In the genomic region with DNA sequence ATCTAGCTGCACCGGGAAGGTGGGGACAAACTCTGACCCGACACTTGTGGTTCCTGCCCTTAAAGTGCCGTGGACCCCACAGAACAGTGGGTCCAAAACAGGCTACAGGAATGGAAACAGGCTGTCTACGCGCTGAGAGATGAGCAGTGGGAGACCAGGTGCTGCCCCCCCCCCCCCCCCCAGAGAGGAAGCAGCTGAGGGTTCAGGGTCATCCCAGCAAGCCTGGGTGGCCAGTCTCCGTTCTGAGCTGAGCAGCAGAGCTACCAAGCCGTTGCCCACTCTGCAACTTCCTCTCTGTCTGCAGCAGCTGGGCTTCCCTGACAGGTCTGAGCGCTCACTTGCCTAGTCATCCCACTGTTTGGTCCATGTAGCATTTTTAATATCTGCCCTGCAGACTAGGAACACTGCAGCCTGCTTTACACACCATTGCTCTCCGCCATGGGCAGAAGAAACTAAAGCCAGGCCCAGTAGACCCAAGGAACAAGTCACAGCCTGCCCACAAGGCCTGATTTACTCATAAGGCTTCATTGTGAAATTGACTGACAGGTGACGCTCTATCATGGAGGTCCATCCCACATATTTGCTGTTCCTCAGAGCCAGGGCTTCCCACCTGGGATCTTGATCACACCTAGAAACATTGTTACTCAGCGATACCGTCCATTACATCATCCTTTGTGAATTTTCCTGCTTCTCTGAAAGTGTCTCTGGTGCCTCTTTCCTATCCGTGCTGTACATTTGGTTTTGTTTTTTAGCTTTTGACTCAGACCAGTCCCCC, we compare ENCODE assay signal across 9 mouse cellular contexts. TPM values are rescaled to one million over a fixed set of nuclear protein-coding genes. Genes with fewer than 3 reads are reported as not detected.
DNase-seq lines count a peak whose midpoint lies in the region; ATAC-seq lines count a peak whose summit lies in the region.
"Had no signal": no experiment of that assay in that cellular context is flagged by ENCODE, and none has a peak within 500 bp of the region (broad histone marks: within the 10 kb centered on the region; RNA-seq: fewer than 3 reads in every experiment).

No protein-coding gene starts in this region.

- H3K9ac ChIP-seq in lung, embryonic 16.5 days (ENCODE audit: low read length), result peak overlapping the region; percentile 34; the same call in 1 of the 2 replicates
- no peak overlapping the region for H3K9ac ChIP-seq in stomach, embryonic 14.5 days (replicated peaks; ENCODE audit: low read depth, low read length)

- no peaks in the 10 kb centered on the region for H3K27me3 ChIP-seq in lung, embryonic 16.5 days (ENCODE audit: control insufficient read depth, insufficient read depth, low read depth, low read length)
- no peaks in the 10 kb centered on the region for H3K27me3 ChIP-seq in stomach, embryonic 14.5 days (ENCODE audit: control insufficient read depth, insufficient read depth, low read length)

- H3K4me1 ChIP-seq in lung, embryonic 16.5 days (replicated peaks; ENCODE audit: control insufficient read depth, insufficient read depth, low read length), result peaks cover 72% of the 10 kb centered on the region
- H3K4me1 ChIP-seq in stomach, embryonic 14.5 days (ENCODE audit: control insufficient read depth, insufficient read depth, low read length), result peaks cover 34% of the 10 kb centered on the region

- H3K4me3 ChIP-seq in lung, embryonic 16.5 days (ENCODE audit: low read length), result no peak overlapping the region
- H3K4me3 ChIP-seq in stomach, embryonic 14.5 days (ENCODE audit: low read depth, low read length), result no peak overlapping the region

- H3K27ac ChIP-seq in lung, embryonic 16.5 days (ENCODE audit: low read length), result peak overlapping the region; percentile 99
- H3K27ac ChIP-seq in stomach, embryonic 14.5 days (ENCODE audit: low read length), result peak overlapping the region; percentile 73; the same call in 1 of the 2 replicates

- peak; percentile 28 for DNase-seq in adrenal gland, adult 2 months
- DNase-seq in adrenal gland, postnatal 14 days, result no peak
- DNase-seq in lung, postnatal 10 days, result no peak
- peak; percentile 47 for DNase-seq in kidney, postnatal 10 days
- no peak for DNase-seq in ovary, postnatal 14 days (ENCODE audit: low spot score)
- no peak for DNase-seq in adrenal gland, adult 18-20 months (ENCODE audit: low spot score in 2 of 2)
- DNase-seq: thymus, adult 2 months had no signal

- 44% methylated on average over 13 of the region's 13 CpGs for WGBS in lung, embryonic 16.5 days
- 60% methylated on average over 13 of the region's 13 CpGs for WGBS in stomach, embryonic 14.5 days

- no peak for ATAC-seq in lung, embryonic 16.5 days (ENCODE audit: low read depth)
- no peak for ATAC-seq in stomach, embryonic 14.5 days (ENCODE audit: insufficient number of reproducible peaks, insufficient read depth, low FRiP score, low read depth)

- no peaks in the 10 kb centered on the region for H3K9me3 ChIP-seq in lung, embryonic 16.5 days (ENCODE audit: control insufficient read depth, low read length)
- no peaks in the 10 kb centered on the region for H3K9me3 ChIP-seq in stomach, embryonic 14.5 days (ENCODE audit: control insufficient read depth, low read depth, low read length)

- H3K36me3 ChIP-seq in lung, embryonic 16.5 days (ENCODE audit: control insufficient read depth, insufficient read depth, low read length), result no peaks in the 10 kb centered on the region
- H3K36me3 ChIP-seq in stomach, embryonic 14.5 days (ENCODE audit: control insufficient read depth, insufficient read depth, low read length), result no peaks in the 10 kb centered on the region

- no peak overlapping the region for H3K4me2 ChIP-seq in lung, embryonic 16.5 days (ENCODE audit: low read depth, low read length)
- no peak overlapping the region for H3K4me2 ChIP-seq in stomach, embryonic 14.5 days (replicated peaks; ENCODE audit: low read depth, low read length)

RNA-seq across cellular contexts. Expression of a gene that starts 34.6 kb away (rescaled TPM):
- 10 to 100 TPM; 14.0 to 25.5 TPM for total RNA-seq in adrenal gland, adult 2 months (2021)
- 24.1 and 24.8 TPM in 2 replicates for polyA plus RNA-seq in adrenal gland, adult 2 months (2012; rRNA removed)
- total RNA-seq in adrenal gland, postnatal 14 days (2021), result 21.3 and 25.6 TPM in 2 replicates
- 17.7 and 18.6 TPM in 2 replicates for polyA plus RNA-seq in lung, embryonic 16.5 days (2015; fragmentation: Nextera tagmentation; extraction: Ambion mirVana)
- 16.4 and 16.6 TPM in 2 replicates for polyA plus RNA-seq in stomach, embryonic 14.5 days (2014; fragmentation: Nextera tagmentation; extraction: Ambion mirVana)
- 10 to 100 TPM; 13.8 to 14.3 TPM for total RNA-seq in adrenal gland, adult 18-20 months (2021)

RNA-seq across cellular contexts. Expression of a gene that starts 55.9 kb away (rescaled TPM):
- 100 to 1,000 TPM in 1 of 2 experiments, 10 to 100 TPM in 1; 96.2 to 200 TPM for total RNA-seq in adrenal gland, adult 2 months (2021)
- polyA plus RNA-seq in adrenal gland, adult 2 months (2012; rRNA removed), result 147 and 150 TPM in 2 replicates
- 353 and 359 TPM in 2 replicates for total RNA-seq in adrenal gland, postnatal 14 days (2021)
- polyA plus RNA-seq in lung, embryonic 16.5 days (2015; fragmentation: Nextera tagmentation; extraction: Ambion mirVana), result 671 and 680 TPM in 2 replicates
- polyA plus RNA-seq in stomach, embryonic 14.5 days (2014; fragmentation: Nextera tagmentation; extraction: Ambion mirVana), result 613 and 615 TPM in 2 replicates
- total RNA-seq in adrenal gland, adult 18-20 months (2021), result 100 to 1,000 TPM; 116 to 190 TPM

Comparison
In these comparisons a context has a peak if more than half of its experiments do, and no peak if none do; other contexts are left out.
1. DNase-seq: peak in adrenal gland, adult 2 months (single experiment) and kidney, postnatal 10 days (single experiment); none in adrenal gland, postnatal 14 days (single experiment), lung, postnatal 10 days (single experiment), ovary, postnatal 14 days (single experiment) and adrenal gland, adult 18-20 months (0 of 2).